Mouse (Mus musculus) embryonic facial prominence, embryonic 11.5 days (tissue): ENCODE measurements around the gene Xpot. TPM values are rescaled to one million over a fixed set of nuclear protein-coding genes. Genes with fewer than 3 reads are reported as not detected.

Experiments used
- ATAC-seq: fragments of 200-750 bp; cut with Nextera tagmentation; replicated peaks from 2 replicates; pipeline ENCODE4 v1.8.0; 2017; ENCODE audit warnings: low read depth; ENCODE audit not compliant: insufficient number of reproducible peaks, low FRiP score, low TSS enrichment
- DNase-seq: peaks from one replicate; pipeline ENCODE4 v3.0.0-alpha.2; 2015; ENCODE audit warnings: low spot score
- H3K27ac ChIP-seq: fragments of 300-500 bp; sonication (generic); replicated peaks from 2 replicates; pipeline ENCODE4 v1.5.1; 2014; ENCODE audit warnings: mild to moderate bottlenecking, low read depth, low read length, control low read depth
- H3K27me3 ChIP-seq: fragments of 300-500 bp; sonication (generic); 2 replicates; pipeline ENCODE4 v1.6.1; 2014; ENCODE audit warnings: mild to moderate bottlenecking, low read length, moderate library complexity, mixed read lengths; ENCODE audit not compliant: control insufficient read depth, insufficient read depth
- H3K36me3 ChIP-seq: fragments of 300-500 bp; sonication (generic); replicated peaks from 2 replicates; pipeline ENCODE4 v1.6.1; 2014; ENCODE audit warnings: low read depth, mild to moderate bottlenecking, low read length, moderate library complexity, mixed read lengths; ENCODE audit not compliant: control insufficient read depth, insufficient read depth
- H3K4me1 ChIP-seq: fragments of 300-500 bp; sonication (generic); 2 replicates; pipeline ENCODE4 v1.6.1; 2014; ENCODE audit warnings: low read length, mixed read lengths; ENCODE audit not compliant: control insufficient read depth, insufficient read depth
- H3K4me2 ChIP-seq: fragments of 300-500 bp; sonication (generic); 2 replicates; pipeline ENCODE4 v1.6.1; 2014; ENCODE audit warnings: low read depth, mild to moderate bottlenecking, control low read depth, low read length, moderate library complexity
- H3K4me3 ChIP-seq: fragments of 300-500 bp; sonication (generic); 2 replicates; pipeline ENCODE4 v1.5.1; 2014; ENCODE audit warnings: low read depth, low read length, control low read depth
- H3K9ac ChIP-seq: fragments of 300-500 bp; sonication (generic); replicated peaks from 2 replicates; pipeline ENCODE4 v1.6.1; 2014; ENCODE audit warnings: mild to moderate bottlenecking, control low read depth, low read length
- H3K9me3 ChIP-seq: fragments of 300-500 bp; sonication (generic); replicated peaks from 2 replicates; pipeline ENCODE4 v1.6.1; 2016; ENCODE audit warnings: mild to moderate bottlenecking, low read length, inconsistent platforms, mixed read lengths; ENCODE audit not compliant: control insufficient read depth
- WGBS: fragments of 180-500 bp; shearing (Covaris S2); extraction: QIAGEN DNeasy Blood & Tissue Kit; methylation state at CpG from one replicate; pipeline ENCODE4 v1.1.7; 2014; 5-methylcytosine and 5-hydroxymethylcytosine counted together
- polyA plus RNA-seq: library from polyadenylated mRNA; unstranded; fragments of >200 nt; fragmentation: Nextera tagmentation; extraction: Ambion mirVana; gene quantifications from 2 replicates; pipeline ENCODE4 v1.2.1, GENCODE M21; 2014

Xpot gene
- polyA plus RNA-seq, 1 experiment from 2014 or later: 75.7 TPM

- no peak for DNase-seq
- Histone ChIP-seq H3K9ac (no peak overlapping the region), H3K4me2 (no peak overlapping the region), H3K9me3 (no peaks in the 10 kb centered on the region), H3K27me3 (no peaks in the 10 kb centered on the region), H3K4me1 (no peaks in the 10 kb centered on the region), H3K4me3 (no peak overlapping the region), H3K27ac (no peak overlapping the region), H3K36me3 (no peaks in the 10 kb centered on the region)
- ATAC-seq: no peak
- WGBS: 93% methylated on average over 6 of the region's 6 CpGs
Observed at GRCm38 (mm10) chr10:121628561-121629040, 2.5 kb upstream of the Xpot start.

- H3K9ac ChIP-seq: no peak overlapping the region
- DNase-seq: no peak
- WGBS: 86% methylated on average over 10 of the region's 10 CpGs
- H3K4me2 ChIP-seq: 0 out of 2 replicates have a peak overlapping the region, but pooled peaks have one; percentile 54
- no peak for ATAC-seq
- peak overlapping the region; percentile 87; the same call in 1 of the 2 replicates for H3K4me3 ChIP-seq
- no peak overlapping the region for H3K27ac ChIP-seq
- no peaks in the 10 kb centered on the region for H3K27me3 ChIP-seq
- no peaks in the 10 kb centered on the region for H3K36me3 ChIP-seq
- H3K9me3 ChIP-seq: no peaks in the 10 kb centered on the region
- no peaks in the 10 kb centered on the region for H3K4me1 ChIP-seq
Observed at GRCm38 (mm10) chr10:121627216-121627852, 1.2 kb upstream of the Xpot start.

GRCm38 (mm10) chr10:121625407-121626185, 536 bp downstream of the Xpot start:
- Histone ChIP-seq H3K36me3 (peaks cover under 1% of the 10 kb centered on the region; the same call in 1 of the 2 replicates), H3K9ac (peak overlapping the region; percentile 88), H3K27me3 (no peaks in the 10 kb centered on the region), H3K27ac (peak overlapping the region; percentile 81), H3K9me3 (no peaks in the 10 kb centered on the region), H3K4me2 (peak overlapping the region; percentile 54), H3K4me3 (peak overlapping the region; percentile 87), H3K4me1 (no peaks in the 10 kb centered on the region)
- under 1% methylated on average over 41 of the region's 41 CpGs for WGBS
- ATAC-seq: no peak; the same call in 1 of the 2 replicates
- DNase-seq: peak; percentile 61

- Histone ChIP-seq H3K27me3 (no peaks in the 10 kb centered on the region), H3K9me3 (no peaks in the 10 kb centered on the region), H3K4me3 (peak overlapping the region; percentile 87), H3K36me3 (peaks cover 4% of the 10 kb centered on the region; the same call in 1 of the 2 replicates), H3K9ac (peak overlapping the region; percentile 88; the same call in 1 of the 2 replicates), H3K4me1 (no peaks in the 10 kb centered on the region), H3K27ac (no peak overlapping the region), H3K4me2 (peak overlapping the region; percentile 54)
- ATAC-seq (no peak), DNase-seq (no peak)
- WGBS: 29% methylated on average over 9 of the region's 9 CpGs
Observed at GRCm38 (mm10) chr10:121625006-121625405, 1.1 kb downstream of the Xpot start.

- no peaks in the 10 kb centered on the region for H3K27me3 ChIP-seq
- DNase-seq (no peak), ATAC-seq (no peak)
- WGBS: 87% methylated on average over 7 of the region's 7 CpGs
- H3K4me1 ChIP-seq: no peaks in the 10 kb centered on the region
- H3K9ac ChIP-seq: no peak overlapping the region
- H3K9me3 ChIP-seq: no peaks in the 10 kb centered on the region
- peaks cover 4% of the 10 kb centered on the region; the same call in 1 of the 2 replicates for H3K36me3 ChIP-seq
- no peak overlapping the region for H3K4me2 ChIP-seq
- no peak overlapping the region for H3K4me3 ChIP-seq
- no peak overlapping the region for H3K27ac ChIP-seq
Observed at GRCm38 (mm10) chr10:121623670-121624069, 2.5 kb downstream of the Xpot start.

- peaks cover 5% of the 10 kb centered on the region; the same call in 1 of the 2 replicates for H3K36me3 ChIP-seq
Observed at GRCm38 (mm10) chr10:121622431-121622830, 3.7 kb downstream of the Xpot start.

GRCm38 (mm10) chr10:121615935-121616334, 10.2 kb downstream of the Xpot start:
- no peaks in the 10 kb centered on the region for H3K27me3 ChIP-seq
- no peak overlapping the region for H3K4me3 ChIP-seq
- DNase-seq: no peak
- peaks cover 19% of the 10 kb centered on the region for H3K36me3 ChIP-seq
- no peak overlapping the region for H3K27ac ChIP-seq
- no peaks in the 10 kb centered on the region for H3K9me3 ChIP-seq
- 43% methylated on average over 7 of the region's 7 CpGs for WGBS
- H3K4me1 ChIP-seq: no peaks in the 10 kb centered on the region
- no peak for ATAC-seq
- no peak overlapping the region for H3K4me2 ChIP-seq
- H3K9ac ChIP-seq: no peak overlapping the region

More at GRCm38 (mm10) chr10:121622431-121622830, 3.7 kb downstream of the Xpot start:
- ATAC-seq (no peak), DNase-seq (no peak)
- H3K9ac ChIP-seq: no peak overlapping the region
- 88% methylated on average over 6 of the region's 6 CpGs for WGBS
- no peaks in the 10 kb centered on the region for H3K9me3 ChIP-seq
- H3K4me2 ChIP-seq: no peak overlapping the region
- H3K27me3 ChIP-seq: no peaks in the 10 kb centered on the region
- H3K4me1 ChIP-seq: no peaks in the 10 kb centered on the region
- H3K27ac ChIP-seq: no peak overlapping the region
- no peak overlapping the region for H3K4me3 ChIP-seq
